Mouse (Mus musculus): ENCODE data around the gene Hoxd13. TPM values are rescaled to one million over a fixed set of nuclear protein-coding genes. Genes with fewer than 3 reads are reported as not detected.
A peak's percentile ranks its signal among the peaks of the same experiment; 100 is the strongest.

Gene Hoxd13
- polyA plus RNA-seq, 1 experiment from 2014 or later: not detected

DNA sequence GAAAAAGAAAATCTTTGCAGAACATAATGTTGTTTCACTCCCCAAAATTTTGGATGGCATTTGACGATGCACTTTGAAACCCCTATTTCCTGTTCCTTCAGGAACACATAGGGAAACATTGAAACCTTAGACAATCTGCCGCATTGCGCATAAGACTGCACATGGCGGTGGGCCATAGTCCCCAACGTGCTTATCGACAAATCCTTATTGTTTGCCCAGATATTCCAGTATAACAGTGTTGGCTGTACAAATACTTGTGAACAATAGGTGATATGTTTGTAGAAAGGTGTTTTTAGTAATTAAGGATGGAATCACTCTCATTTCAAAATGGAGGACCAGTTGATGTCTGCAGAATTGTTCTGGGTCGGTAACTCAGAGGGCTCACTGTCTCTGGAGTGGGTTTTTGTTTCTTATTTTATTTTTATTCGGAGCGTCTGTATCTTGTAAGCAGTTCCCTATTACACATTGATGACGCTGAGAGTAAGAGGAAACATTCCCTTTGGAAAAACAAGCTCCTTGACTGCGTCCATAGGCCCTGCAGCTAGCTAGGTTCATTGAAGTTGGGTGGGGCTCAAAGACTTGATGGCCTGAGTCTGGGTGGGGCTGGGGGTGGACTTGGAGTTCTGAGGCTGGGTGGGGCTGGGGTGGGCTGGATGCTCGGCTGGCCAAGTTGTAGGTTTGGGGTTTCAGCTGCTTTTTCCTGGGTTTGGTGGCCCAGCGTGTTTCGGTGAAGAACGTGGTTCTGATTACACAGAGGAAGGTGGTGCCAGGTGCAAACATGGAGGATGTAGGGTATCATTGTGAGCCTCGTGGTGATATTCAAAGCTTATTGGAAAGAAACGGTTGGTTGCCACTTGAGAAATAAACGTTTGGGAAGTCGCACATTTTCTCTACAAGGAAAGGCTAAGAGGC lies 45.4 kb downstream of the Hoxd13 start:
- Histone ChIP-seq H3K9me3 (ENCODE audit: control insufficient read depth) (no peaks in the 10 kb centered on the region), H3K27ac (ENCODE audit: low read depth, low read length) (no peak overlapping the region), H3K4me2 (replicated peaks; ENCODE audit: low read depth) (peak overlapping the region; percentile 70), H3K36me3 (ENCODE audit: control insufficient read depth, insufficient read depth) (no peaks in the 10 kb centered on the region), H3K4me3 (ENCODE audit: low read depth, low read length) (peak overlapping the region; percentile 65), H3K27me3 (replicated peaks; ENCODE audit: control insufficient read depth, insufficient read depth, low read length) (peaks cover 76% of the 10 kb centered on the region), H3K9ac (ENCODE audit: low read depth, low read length) (no peak overlapping the region), H3K4me1 (replicated peaks; ENCODE audit: control insufficient read depth, insufficient read depth, low read length) (no peaks in the 10 kb centered on the region)
- no peak for ATAC-seq
- WGBS: 20% methylated on average over 19 of the region's 19 CpGs
- no peak for TF ChIP-seq CTCF (IDR thresholded peaks at IDR 0.05; ENCODE audit: low read depth)

DNA sequence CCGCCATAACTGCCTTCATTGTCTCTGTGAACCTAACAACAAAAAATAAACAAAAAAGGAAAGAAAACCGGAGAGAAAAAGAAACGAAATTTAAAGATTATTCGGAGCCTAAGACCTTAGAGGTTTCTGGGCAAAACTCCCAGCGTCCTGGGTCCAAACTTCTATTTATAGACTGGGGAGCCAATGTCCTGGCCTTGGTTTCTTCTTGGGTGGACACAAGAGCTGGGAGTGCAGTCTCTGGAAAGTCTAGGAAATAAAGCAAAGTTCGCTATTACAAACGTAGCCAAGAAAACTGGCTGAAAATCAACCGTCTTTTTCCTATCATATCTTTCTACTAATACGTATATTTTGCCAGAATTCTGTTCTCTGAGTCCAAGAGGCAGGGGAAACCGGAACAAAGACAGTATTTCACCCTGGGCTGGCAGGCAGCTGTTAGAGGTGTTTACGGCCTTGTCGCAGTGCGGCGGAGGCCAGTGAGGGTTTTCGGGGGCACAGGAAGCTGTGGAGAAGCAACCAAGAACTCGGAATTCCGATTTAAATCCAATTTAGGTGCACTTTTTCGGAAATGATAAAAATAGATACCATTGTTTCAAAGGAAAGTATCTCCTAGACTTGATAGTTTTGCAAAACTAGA lies 46.2 kb downstream of the Hoxd13 start:
- Histone ChIP-seq H3K4me3 (ENCODE audit: low read depth, low read length) (no peak overlapping the region), H3K9ac (ENCODE audit: low read depth, low read length) (no peak overlapping the region)
- WGBS: 20% methylated on average over 18 of the region's 18 CpGs

DNA sequence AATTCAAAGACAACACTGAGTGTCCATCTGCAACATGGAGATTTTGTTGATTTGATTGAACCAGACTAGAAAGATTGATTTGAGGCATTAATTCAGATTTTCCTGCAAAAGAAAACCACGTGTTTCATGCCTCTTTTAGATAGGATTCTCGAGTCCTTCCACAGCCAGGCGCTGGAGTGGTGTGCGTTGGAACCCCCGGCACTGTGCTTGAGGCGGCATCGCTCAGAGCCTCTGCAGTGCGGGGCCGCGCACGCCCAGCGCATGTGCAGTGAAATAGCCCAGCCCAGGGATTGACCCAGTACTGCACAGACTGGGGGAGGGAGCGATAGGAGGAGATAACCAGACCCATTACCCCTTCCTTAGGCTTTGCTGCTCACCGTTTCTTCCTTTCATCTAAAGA lies 46.8 kb downstream of the Hoxd13 start:
- Histone ChIP-seq H3K9me3 (ENCODE audit: control insufficient read depth) (no peaks in the 10 kb centered on the region), H3K27me3 (replicated peaks; ENCODE audit: control insufficient read depth, insufficient read depth, low read length) (peaks cover 67% of the 10 kb centered on the region), H3K4me2 (replicated peaks; ENCODE audit: low read depth) (peak overlapping the region; percentile 70), H3K27ac (ENCODE audit: low read depth, low read length) (no peak overlapping the region), H3K36me3 (ENCODE audit: control insufficient read depth, insufficient read depth) (no peaks in the 10 kb centered on the region), H3K9ac (ENCODE audit: low read depth, low read length) (no peak overlapping the region), H3K4me1 (replicated peaks; ENCODE audit: control insufficient read depth, insufficient read depth, low read length) (no peaks in the 10 kb centered on the region), H3K4me3 (ENCODE audit: low read depth, low read length) (peak overlapping the region; percentile 11; the same call in 1 of the 2 replicates)
- WGBS: 6% methylated on average over 14 of the region's 14 CpGs
- ATAC-seq: no peak
- no peak for TF ChIP-seq CTCF (IDR thresholded peaks at IDR 0.05; ENCODE audit: low read depth)

More for the DNA sequence above, 46.2 kb downstream of the Hoxd13 start:
- H3K9me3 ChIP-seq (ENCODE audit: control insufficient read depth): no peaks in the 10 kb centered on the region
- no peaks in the 10 kb centered on the region for H3K4me1 ChIP-seq (replicated peaks; ENCODE audit: control insufficient read depth, insufficient read depth, low read length)
- peaks cover 73% of the 10 kb centered on the region for H3K27me3 ChIP-seq (replicated peaks; ENCODE audit: control insufficient read depth, insufficient read depth, low read length)
- no peak overlapping the region for H3K27ac ChIP-seq (ENCODE audit: low read depth, low read length)
- ATAC-seq: no peak
- peak overlapping the region; percentile 70 for H3K4me2 ChIP-seq (replicated peaks; ENCODE audit: low read depth)
- no peak for TF ChIP-seq CTCF (IDR thresholded peaks at IDR 0.05; ENCODE audit: low read depth)
- H3K36me3 ChIP-seq (ENCODE audit: control insufficient read depth, insufficient read depth): no peaks in the 10 kb centered on the region

DNA sequence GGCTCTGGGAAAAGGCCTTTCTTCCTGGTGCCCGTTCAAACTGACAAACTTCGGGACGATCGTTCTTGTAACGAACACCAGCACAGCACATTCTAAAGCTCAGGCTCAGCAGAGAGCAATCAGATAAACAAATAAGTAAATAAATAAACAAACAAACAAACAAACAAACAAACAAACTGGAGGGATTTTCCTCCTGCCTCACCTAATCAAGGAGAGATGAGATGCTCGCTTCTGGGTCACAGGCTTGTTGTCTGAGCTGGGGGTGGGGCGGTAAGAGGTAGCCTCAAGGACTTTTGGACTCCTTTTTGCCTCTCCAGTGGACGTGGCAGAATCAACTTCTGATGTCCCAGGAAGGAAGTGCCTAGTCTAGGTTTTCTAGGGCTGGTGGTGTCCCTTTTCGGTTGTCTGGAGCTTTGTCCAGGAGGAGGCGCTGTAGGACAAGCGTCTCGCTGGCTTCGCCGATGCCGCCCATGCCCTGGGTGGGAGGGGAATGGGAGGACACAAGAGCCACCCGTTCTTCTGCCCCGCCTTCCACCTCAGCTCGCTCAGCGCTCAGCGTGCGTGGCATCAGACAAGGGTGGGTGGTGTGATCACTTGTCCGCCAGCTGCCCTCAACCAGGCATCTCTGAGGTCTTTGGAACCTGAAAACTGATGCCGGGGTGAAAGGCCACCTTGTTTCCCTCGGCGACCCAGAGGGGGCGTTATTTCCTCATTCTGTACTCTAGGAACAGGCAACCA lies 47.6 kb downstream of the Hoxd13 start:
- H3K9ac ChIP-seq (ENCODE audit: low read depth, low read length): 0 out of 2 replicates have a peak overlapping the region, but pooled peaks have one; percentile 8

DNA sequence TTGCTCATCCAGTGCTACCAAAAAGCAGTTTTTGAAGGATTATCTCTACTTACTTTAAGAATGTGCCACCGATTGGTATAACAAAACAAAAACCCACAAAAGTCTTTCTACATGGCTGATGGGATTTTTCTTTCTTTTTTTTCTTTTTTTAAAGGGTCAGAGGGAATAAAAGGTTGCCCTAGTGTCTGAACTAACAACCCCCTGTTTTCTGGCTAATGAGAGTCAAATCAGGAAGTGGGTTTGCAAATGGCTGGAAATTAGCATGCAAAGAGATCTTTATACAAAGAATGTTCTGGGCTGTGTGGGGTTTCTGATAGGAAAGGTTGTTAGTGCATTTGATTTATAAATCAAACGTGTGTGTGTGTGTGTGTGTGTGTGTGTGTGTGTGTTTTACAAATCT lies 52.3 kb downstream of the Hoxd13 start:
- Histone ChIP-seq H3K4me3 (ENCODE audit: low read depth, low read length) (no peak overlapping the region), H3K27me3 (replicated peaks; ENCODE audit: control insufficient read depth, insufficient read depth, low read length) (peaks cover 58% of the 10 kb centered on the region), H3K9ac (ENCODE audit: low read depth, low read length) (no peak overlapping the region), H3K4me2 (replicated peaks; ENCODE audit: low read depth) (no peak overlapping the region), H3K27ac (ENCODE audit: low read depth, low read length) (no peak overlapping the region), H3K4me1 (replicated peaks; ENCODE audit: control insufficient read depth, insufficient read depth, low read length) (no peaks in the 10 kb centered on the region), H3K36me3 (ENCODE audit: control insufficient read depth, insufficient read depth) (no peaks in the 10 kb centered on the region), H3K9me3 (ENCODE audit: control insufficient read depth) (no peaks in the 10 kb centered on the region)
- WGBS: 34% methylated on average over 2 of the region's 2 CpGs
- ATAC-seq: no peak
- no peak for TF ChIP-seq CTCF (IDR thresholded peaks at IDR 0.05; ENCODE audit: low read depth)

More for the DNA sequence above, 47.6 kb downstream of the Hoxd13 start:
- TF ChIP-seq CTCF (IDR thresholded peaks at IDR 0.05; ENCODE audit: low read depth): peak; percentile 98
- Histone ChIP-seq H3K27ac (ENCODE audit: low read depth, low read length) (no peak overlapping the region), H3K27me3 (replicated peaks; ENCODE audit: control insufficient read depth, insufficient read depth, low read length) (peaks cover 60% of the 10 kb centered on the region), H3K4me2 (replicated peaks; ENCODE audit: low read depth) (peak overlapping the region; percentile 70), H3K36me3 (ENCODE audit: control insufficient read depth, insufficient read depth) (no peaks in the 10 kb centered on the region), H3K9me3 (ENCODE audit: control insufficient read depth) (no peaks in the 10 kb centered on the region), H3K4me1 (replicated peaks; ENCODE audit: control insufficient read depth, insufficient read depth, low read length) (no peaks in the 10 kb centered on the region), H3K4me3 (ENCODE audit: low read depth, low read length) (peak overlapping the region; percentile 23)
- WGBS: 6% methylated on average over 26 of the region's 26 CpGs
- ATAC-seq: peak; percentile 79
